In the genomic region with DNA sequence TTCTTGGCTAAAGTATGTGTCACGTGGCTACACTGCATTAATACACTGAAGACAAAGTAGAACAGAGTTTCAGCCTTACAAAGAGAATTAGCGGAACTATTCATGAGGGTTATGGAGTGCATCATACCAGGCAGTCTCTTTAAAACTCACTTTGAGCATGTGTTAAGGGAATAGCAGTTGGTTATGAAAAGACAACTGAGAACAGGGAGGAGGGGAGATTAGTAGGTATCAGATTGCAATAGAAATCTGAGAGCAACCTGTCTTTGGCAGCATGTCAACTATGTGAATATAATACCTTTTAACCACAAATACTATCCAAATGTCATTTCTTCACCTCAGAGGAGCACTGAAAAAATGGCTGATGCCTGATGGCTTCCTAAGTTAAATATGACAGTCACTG, we compare ENCODE assay signal across 22 mouse cellular contexts.
DNase-seq lines count a peak whose midpoint lies in the region; ATAC-seq lines count a peak whose summit lies in the region.
"Had no signal": no experiment of that assay in that cellular context is flagged by ENCODE, and none has a peak within 500 bp of the region (broad histone marks: within the 10 kb centered on the region; RNA-seq: fewer than 3 reads in every experiment).

No protein-coding gene starts in this region.

- H3K4me3 ChIP-seq in embryonic facial prominence, embryonic 14.5 days (ENCODE audit: low read depth, low read length), result no peak overlapping the region
- no peak overlapping the region for H3K4me3 ChIP-seq in embryonic facial prominence, embryonic 10.5 days
- H3K4me3 ChIP-seq in limb, embryonic 13.5 days, result no peak overlapping the region
- H3K4me3 ChIP-seq in limb, embryonic 10.5 days, result no peak overlapping the region
- no peak overlapping the region for H3K4me3 ChIP-seq in midbrain, embryonic 16.5 days (ENCODE audit: low read depth, low read length)

- H3K4me2 ChIP-seq in embryonic facial prominence, embryonic 14.5 days (ENCODE audit: low read depth, low read length), result no peak overlapping the region
- H3K4me2 ChIP-seq in limb, embryonic 13.5 days (replicated peaks), result no peak overlapping the region
- H3K4me2 ChIP-seq in midbrain, embryonic 16.5 days (ENCODE audit: low read length), result no peak overlapping the region

- no peaks in the 10 kb centered on the region for H3K9me3 ChIP-seq in embryonic facial prominence, embryonic 14.5 days (ENCODE audit: control insufficient read depth, low read length)
- H3K9me3 ChIP-seq in embryonic facial prominence, embryonic 10.5 days, result no peaks in the 10 kb centered on the region
- no peaks in the 10 kb centered on the region for H3K9me3 ChIP-seq in limb, embryonic 13.5 days
- H3K9me3 ChIP-seq in limb, embryonic 10.5 days (replicated peaks), result no peaks in the 10 kb centered on the region
- H3K9me3 ChIP-seq in midbrain, embryonic 16.5 days (replicated peaks; ENCODE audit: control insufficient read depth, low read length, poor library complexity, severe bottlenecking), result no peaks in the 10 kb centered on the region
- H3K9me3 ChIP-seq: G1E had no signal

- peak; percentile 76 for ATAC-seq in embryonic facial prominence, embryonic 14.5 days (ENCODE audit: low read depth)
- ATAC-seq in limb, embryonic 13.5 days (ENCODE audit: low FRiP score, low read depth), result peak; percentile 54; the same call in 1 of the 2 replicates
- ATAC-seq in midbrain, embryonic 16.5 days, result no peak
- ATAC-seq: activated CD4-positive, CD25-positive, alpha-beta regulatory T cell, adult 4 months; CD4-positive, CD25-positive, alpha-beta regulatory T cell, adult 4 months; Patski had no signal

- no peaks in the 10 kb centered on the region for H3K27me3 ChIP-seq in embryonic facial prominence, embryonic 14.5 days (replicated peaks; ENCODE audit: control insufficient read depth, insufficient read depth, low read length)
- H3K27me3 ChIP-seq in embryonic facial prominence, embryonic 10.5 days (replicated peaks; ENCODE audit: low read depth, poor library complexity, severe bottlenecking), result no peaks in the 10 kb centered on the region
- H3K27me3 ChIP-seq in limb, embryonic 13.5 days, result no peaks in the 10 kb centered on the region
- H3K27me3 ChIP-seq in limb, embryonic 10.5 days (ENCODE audit: low read depth, poor library complexity, severe bottlenecking), result no peaks in the 10 kb centered on the region
- no peaks in the 10 kb centered on the region for H3K27me3 ChIP-seq in midbrain, embryonic 16.5 days (ENCODE audit: control insufficient read depth, insufficient read depth, low read depth, low read length)
- H3K27me3 ChIP-seq: CH12.LX, Patski had no signal

- no peaks in the 10 kb centered on the region for H3K36me3 ChIP-seq in embryonic facial prominence, embryonic 14.5 days (ENCODE audit: control insufficient read depth, insufficient read depth, low read length)
- H3K36me3 ChIP-seq in embryonic facial prominence, embryonic 10.5 days (replicated peaks), result no peaks in the 10 kb centered on the region
- H3K36me3 ChIP-seq in limb, embryonic 13.5 days, result no peaks in the 10 kb centered on the region
- H3K36me3 ChIP-seq in limb, embryonic 10.5 days, result no peaks in the 10 kb centered on the region
- H3K36me3 ChIP-seq in midbrain, embryonic 16.5 days (ENCODE audit: control insufficient read depth, insufficient read depth, low read length), result no peaks in the 10 kb centered on the region
- H3K36me3 ChIP-seq: G1E had no signal

- peak; percentile 52 for DNase-seq in embryonic facial prominence, embryonic 14.5 days (ENCODE audit: low spot score)
- no peak for DNase-seq in embryonic facial prominence, embryonic 10.5 days (ENCODE audit: low spot score)
- DNase-seq in limb, embryonic 10.5 days (ENCODE audit: low spot score), result no peak
- peak; percentile 58 for DNase-seq in Muller cell, postnatal 12 days (ENCODE audit: inconsistent ontology term)
- DNase-seq: adrenal gland, adult 2 months; adrenal gland, adult 8-10 months; adrenal gland, postnatal 10 days; adrenal gland, postnatal 14 days; adrenal gland, postnatal 25 days; adrenal gland, postnatal 36 days; B cell, adult 2 months; cerebellum, adult 11 months; cerebellum, adult 11-12 months; cerebellum, adult 18-20 months; cerebellum, adult 2 months had no signal

- 52% methylated on average over 2 of the region's 2 CpGs for WGBS in embryonic facial prominence, embryonic 14.5 days
- 82% methylated on average over 2 of the region's 2 CpGs for WGBS in embryonic facial prominence, embryonic 10.5 days
- 56% methylated on average over 2 of the region's 2 CpGs for WGBS in limb, embryonic 13.5 days
- 87% methylated on average over 2 of the region's 2 CpGs for WGBS in limb, embryonic 10.5 days
- 63% methylated on average over 2 of the region's 2 CpGs for WGBS in midbrain, embryonic 16.5 days

- no peaks in the 10 kb centered on the region for H3K4me1 ChIP-seq in embryonic facial prominence, embryonic 14.5 days (ENCODE audit: control insufficient read depth, insufficient read depth, low read length)
- peaks cover 9% of the 10 kb centered on the region for H3K4me1 ChIP-seq in embryonic facial prominence, embryonic 10.5 days
- H3K4me1 ChIP-seq in limb, embryonic 13.5 days, result 0 out of 2 replicates have a peak, but pooled peaks cover 3% of the 10 kb centered on the region
- H3K4me1 ChIP-seq in limb, embryonic 10.5 days, result no peaks in the 10 kb centered on the region
- peaks cover 8% of the 10 kb centered on the region for H3K4me1 ChIP-seq in midbrain, embryonic 16.5 days (ENCODE audit: control insufficient read depth, insufficient read depth, low read length)

- no peak overlapping the region for H3K9ac ChIP-seq in embryonic facial prominence, embryonic 14.5 days (ENCODE audit: low read depth, low read length)
- H3K9ac ChIP-seq in limb, embryonic 13.5 days, result no peak overlapping the region
- no peak overlapping the region for H3K9ac ChIP-seq in midbrain, embryonic 16.5 days (ENCODE audit: low read depth, low read length)

- no peak overlapping the region for H3K27ac ChIP-seq in embryonic facial prominence, embryonic 14.5 days (replicated peaks; ENCODE audit: low read depth, low read length)
- no peak overlapping the region for H3K27ac ChIP-seq in embryonic facial prominence, embryonic 10.5 days (replicated peaks)
- H3K27ac ChIP-seq in limb, embryonic 13.5 days, result no peak overlapping the region
- no peak overlapping the region for H3K27ac ChIP-seq in limb, embryonic 10.5 days
- no peak overlapping the region for H3K27ac ChIP-seq in midbrain, embryonic 16.5 days (ENCODE audit: low read length)

Comparison
In these comparisons a context has a peak if more than half of its experiments do, and no peak if none do; other contexts are left out.
1. DNase-seq: peak in embryonic facial prominence, embryonic 14.5 days (single experiment) and Muller cell, postnatal 12 days (single experiment); none in embryonic facial prominence, embryonic 10.5 days (single experiment) and limb, embryonic 10.5 days (single experiment).